Mouse (Mus musculus) hindlimb bud, embryonic 11.5 days (tissue): ENCODE measurements around the gene Rgs3.

ENCODE experiments used
- DNase-seq: peaks from one replicate; pipeline ENCODE4 v3.0.0-alpha.2; 2012; ENCODE audit warnings: low read depth, low spot score; ENCODE audit errors: extremely low spot score

Gene Rgs3

DNA sequence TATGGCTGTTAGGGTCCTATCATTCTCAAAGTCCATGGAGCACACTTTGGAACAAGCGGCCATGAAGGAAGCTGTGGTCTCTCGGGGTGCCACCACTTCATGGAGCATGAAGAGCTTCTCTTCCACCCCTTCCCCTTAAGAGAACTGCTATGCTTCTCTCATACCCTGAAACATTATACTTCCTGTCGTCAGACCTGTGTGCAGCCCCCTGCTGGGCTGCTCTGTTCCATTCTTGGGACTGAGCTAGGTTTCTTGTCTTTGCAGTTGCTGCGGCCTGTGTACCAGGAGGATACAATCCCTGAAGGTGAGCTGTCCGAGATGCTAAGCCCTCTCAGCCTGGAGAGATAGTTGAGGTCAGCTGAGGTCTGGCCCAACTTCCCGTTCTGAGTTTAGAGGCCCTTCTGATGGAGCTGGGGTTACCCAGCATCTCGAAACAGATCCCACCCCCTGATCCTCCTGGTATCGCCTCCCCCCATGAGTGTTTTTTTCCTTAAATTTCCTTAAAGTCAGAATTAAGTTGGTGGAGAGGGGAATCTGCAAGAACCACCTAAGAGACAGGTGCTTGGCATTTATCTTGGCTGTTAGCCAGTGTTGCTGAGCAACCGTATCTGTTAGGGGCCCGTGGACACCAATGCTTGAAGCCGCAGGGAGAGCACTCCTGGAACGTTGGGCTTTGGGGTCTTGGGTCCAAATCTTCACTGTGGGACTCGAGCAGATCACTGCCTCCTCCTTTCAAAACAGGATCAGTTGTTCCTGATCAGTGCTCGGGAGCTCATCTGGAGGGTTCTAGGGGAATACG, 66.8 kb downstream of the Rgs3 start:
- no peak for DNase-seq

DNA sequence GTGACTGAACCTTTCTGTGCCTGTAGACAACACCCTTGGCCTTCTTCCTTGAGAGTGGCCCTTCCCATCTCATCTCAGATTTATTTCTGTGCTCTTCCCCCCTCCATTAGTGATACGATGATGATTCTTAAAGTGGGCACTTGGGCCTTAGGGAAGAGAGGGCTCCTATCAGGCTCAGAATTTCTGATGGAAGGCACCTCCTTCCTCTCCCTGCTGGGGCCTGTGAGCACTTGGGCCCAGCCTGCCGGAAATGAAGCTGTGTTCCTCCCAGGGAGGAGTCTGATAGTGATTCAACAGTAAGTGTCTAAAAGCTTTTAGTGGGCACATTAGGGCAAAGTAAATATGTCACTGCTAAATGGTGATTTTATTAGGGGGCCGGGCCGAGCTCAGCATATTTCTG, 67.7 kb downstream of the Rgs3 start:
- DNase-seq: no peak

DNA sequence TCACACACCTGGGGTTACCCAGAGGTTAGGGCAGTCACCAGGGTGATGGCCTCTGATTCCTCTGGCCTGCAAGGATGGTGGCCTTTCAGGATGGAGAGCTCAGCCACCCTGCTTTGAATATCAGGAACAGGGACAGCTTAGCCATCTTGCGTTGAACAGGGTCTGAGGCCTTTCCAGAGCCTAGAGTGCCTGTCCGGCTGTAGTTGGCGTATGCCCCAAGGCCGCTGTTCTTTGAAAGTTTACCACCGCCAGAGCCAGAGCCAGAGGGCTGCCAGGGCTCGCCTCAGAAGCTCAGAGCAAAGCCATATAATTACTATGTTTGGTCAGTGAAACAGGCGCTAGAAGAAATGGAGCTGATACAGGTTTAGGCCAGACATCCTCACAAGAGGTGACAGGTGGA, 68.9 kb downstream of the Rgs3 start:
- no peak for DNase-seq

DNA sequence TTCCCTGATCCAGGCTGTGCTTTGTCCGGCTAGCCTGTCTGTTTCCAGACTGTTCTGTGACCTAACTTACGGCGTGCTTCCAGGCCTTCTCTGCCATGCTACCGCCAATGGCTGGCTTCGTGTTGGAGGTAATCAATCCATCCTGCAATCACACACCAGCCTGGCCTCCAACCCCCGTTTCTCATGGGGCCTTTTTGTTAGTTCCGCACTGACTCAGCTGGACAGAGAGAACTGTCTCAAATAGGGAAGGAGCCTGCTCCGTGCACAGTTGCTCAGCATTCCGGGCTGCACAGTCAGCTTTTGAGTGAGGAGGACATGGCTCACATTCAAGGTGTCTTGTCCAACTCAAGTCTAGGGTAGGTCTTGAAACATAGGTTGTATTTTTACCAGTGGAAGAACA, 69.8 kb downstream of the Rgs3 start:
- DNase-seq: no peak

DNA sequence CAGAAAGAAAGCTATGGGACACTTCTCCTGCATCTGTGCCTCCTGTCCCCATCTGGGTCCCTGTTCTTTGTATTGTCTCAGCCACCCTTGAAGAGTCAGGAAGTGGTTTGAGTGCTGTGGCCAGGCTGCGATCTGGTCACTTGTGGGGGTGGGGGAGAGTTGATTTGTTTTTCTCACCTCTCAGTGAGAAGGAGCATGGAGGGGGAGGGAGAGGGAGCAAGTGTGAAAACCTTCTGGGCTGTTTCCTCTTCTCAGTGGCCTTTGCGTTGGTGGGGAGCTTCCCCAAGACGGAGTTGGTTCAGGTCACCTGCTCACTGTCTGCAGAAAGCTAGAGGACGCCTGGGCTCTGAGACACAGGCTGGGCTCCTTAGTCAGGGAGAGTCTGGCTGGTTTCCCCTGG, 70.3 kb downstream of the Rgs3 start:
- DNase-seq: no peak

DNA sequence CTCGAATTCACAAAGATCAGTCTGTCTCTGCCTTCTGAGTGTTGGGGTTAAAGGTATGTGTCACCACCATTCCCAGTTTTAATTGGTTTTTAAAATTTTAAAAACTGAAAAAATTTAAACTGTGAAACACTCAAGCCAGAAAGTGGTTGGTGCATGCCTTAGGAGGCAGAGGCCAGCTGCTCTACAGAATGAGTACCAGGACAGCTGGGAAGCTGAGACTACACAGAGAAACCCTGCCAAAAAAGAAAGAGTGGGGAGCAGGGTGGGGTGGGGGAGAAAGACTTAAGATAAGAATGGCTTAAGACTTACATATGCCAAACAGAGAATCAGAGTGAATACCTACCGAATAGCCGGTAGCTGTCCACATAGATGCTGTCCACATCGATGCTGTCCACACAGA, 73.6 kb downstream of the Rgs3 start:
- no peak for DNase-seq

DNA sequence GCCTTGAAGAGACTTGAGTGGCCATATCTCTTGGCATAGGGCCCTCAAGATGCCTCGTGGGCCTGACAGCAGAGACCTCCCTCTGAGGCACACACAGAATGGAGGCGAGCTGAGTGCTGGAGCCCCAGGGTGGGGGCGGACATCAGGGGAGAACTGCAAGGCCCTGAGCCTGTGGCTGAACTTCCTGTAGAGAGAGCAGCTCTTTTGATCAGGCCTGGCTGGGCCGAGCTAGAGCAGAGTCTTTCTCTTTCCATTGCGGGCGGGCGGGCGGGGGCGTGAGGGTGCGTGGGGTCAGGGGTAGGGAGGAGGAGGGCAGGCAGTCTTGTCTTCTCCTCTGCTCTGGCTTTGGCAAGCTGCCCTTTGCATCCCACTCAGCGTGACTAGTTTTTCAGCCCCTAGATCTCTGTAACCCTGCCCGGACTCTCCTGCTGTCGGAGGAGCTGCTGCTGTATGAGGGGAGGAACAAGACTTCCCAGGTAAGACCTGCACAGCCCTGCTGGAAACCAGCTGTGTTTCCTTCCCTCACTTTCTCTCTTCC, 74.5 kb downstream of the Rgs3 start:
- no peak for DNase-seq

DNA sequence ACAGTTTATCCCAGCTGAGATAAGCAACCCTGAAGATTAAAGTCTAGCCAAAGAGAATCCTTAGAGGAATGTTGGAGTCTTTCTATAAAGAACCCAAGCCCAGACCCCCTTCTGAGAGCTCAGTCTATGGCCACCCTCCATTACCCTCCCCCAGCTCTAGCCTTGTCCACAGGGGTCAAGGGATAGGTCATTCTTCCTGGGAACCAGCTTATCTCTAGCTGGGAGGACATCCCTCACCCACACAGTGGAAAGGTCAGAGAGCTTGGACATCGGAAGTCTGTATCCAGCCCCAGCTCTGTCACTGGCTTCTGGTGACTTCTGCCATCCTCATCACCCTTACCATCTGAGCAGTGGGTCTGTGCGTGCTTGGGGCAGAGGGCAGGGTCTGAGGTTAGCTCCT, 75.2 kb downstream of the Rgs3 start:
- no peak for DNase-seq

DNA sequence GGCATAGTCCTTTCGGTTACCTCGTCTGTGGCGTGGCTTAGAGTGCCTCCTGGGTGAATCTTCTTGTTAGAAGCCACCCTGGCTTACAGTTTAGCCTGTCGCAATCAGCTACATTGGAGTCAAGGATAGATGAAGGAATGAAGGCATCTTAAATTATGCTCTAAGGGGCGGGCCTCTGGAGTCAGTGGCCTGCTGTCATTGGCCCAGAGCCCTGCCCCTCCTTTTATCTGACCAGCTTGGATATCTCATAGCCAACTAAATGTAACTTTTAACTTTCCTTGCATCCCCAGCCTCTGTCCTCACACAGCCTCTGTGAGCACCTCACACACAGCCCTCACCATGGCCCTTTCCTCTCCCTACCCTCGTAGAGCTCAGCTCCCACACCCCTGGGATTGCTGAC, 76.4 kb downstream of the Rgs3 start:
- DNase-seq: no peak

DNA sequence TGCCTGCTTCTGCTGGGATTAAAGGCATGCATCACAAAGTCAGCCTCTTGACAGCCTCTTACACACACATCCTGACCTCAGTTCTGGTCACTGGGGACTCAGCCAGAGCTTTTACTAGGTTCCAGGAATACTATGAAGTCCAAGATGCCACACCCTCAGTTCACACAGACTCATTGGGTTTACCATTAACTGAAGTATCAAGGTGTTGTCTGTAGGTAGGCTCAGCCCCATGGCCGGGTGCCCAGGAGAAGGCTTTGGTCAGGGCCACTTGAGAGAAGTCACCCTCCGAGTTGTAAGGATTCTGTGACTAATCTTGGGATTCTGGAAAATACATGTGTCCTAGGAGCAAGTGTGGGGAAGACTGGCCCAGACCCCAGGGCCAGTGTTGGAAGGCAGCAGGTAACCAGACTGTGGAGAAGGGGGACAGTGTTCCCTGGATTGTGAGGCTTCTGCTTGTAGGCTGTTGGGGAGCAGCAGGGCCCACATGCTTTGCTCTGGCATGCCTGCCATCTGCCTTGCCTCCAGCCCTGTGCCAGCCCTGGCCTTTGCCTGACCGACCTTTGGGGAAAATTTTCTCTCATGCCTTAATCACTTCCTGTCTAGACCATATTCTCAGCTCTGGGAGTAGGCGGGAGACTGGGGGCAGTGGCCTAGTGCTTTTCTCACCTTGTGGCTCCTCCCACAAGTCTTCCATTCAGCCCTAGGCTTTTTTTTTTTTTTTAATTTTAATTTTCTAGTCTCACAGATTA, 78.4 kb downstream of the Rgs3 start:
- no peak for DNase-seq

DNA sequence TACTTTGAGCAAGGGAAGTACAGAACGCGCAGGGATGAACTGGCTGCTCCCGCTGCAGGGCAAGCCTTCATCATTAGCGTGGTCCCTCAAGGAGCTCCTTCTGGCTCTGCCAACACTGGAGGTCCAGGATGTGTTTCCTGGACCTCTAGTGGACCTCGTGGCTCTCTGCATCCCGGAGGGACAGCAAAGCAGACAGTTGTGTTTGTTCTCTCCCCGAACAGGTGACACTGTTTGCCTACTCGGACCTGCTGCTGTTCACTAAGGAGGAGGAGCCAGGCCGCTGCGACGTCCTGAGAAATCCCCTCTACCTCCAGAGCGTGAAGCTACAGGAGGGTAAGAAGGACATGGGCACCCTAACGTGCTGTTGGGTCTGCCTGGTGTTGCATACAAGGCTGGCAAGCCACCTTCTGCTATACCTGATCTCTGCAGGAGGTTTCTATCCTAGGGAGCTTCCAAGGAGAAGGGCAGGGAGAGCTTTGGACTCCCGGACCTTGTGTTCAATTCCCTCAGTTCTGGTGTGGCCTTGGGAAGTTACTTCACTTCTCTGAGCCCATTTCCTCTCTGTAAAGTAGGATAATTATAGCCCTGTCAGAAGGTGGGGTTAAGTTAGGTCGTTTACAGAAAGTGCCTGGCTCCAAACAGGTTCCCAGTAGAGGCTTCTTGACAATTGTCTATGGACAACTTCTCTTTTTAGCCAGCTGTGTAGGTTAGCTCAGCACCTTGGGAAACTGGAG, 81.0 kb downstream of the Rgs3 start:
- DNase-seq: no peak

DNA sequence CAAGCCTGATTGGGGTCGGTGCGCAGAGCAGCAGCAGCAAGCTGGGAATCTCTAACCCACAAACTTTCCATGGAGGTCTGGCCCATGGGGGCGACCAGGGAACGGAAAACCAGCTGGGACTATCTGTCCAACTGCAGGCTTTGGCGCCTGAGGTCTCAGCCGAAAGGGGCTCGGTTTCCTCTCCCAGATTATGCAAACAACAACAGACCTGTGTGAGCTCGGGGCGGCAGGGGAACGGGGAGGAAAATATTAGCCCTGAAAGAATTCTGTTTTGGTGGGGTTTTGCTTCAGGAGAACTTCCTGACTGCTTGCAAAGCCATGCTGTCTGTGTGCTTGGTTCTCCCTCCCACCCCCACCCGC, 81.6 kb downstream of the Rgs3 start:
- DNase-seq: no peak

DNA sequence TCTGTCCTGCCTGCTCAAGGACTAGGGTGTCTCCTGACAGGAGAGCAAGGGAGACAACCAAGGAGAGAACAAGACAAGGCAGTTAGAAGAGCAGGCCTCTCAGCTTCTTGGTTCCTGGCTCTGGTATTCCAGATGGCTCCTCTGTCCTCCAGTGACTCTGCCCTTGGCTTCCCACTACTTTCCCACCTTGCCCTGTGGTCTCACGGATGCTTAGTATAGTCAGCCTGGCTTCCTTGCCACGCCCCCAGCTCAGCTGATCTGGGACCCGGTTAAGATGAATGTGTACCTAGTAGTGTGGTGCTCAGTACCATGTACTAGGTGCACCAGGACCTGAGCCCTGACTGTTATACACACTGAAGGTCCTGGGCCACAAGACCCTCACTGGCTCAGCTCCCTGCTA, 82.0 kb downstream of the Rgs3 start:
- no peak for DNase-seq

DNA sequence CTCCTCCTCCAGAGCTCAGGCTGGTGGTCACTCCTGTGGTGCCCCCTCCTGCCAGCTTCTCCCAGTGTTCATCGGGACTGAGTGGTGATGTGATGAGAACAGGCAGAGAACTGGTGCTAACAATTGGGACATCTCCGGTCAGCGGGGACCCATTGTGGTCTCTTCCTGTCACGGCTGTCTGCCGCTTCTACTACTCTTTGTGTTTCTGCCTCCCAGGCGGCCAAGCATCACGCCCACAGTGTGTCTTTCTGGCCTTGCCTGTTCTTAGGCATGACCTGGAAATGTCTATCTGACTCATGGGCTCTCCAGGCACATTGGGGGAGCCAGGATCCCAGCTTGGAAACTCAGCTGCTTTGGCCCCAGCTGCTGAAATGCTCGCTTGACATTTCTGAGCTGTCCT, 83.8 kb downstream of the Rgs3 start:
- DNase-seq: no peak

DNA sequence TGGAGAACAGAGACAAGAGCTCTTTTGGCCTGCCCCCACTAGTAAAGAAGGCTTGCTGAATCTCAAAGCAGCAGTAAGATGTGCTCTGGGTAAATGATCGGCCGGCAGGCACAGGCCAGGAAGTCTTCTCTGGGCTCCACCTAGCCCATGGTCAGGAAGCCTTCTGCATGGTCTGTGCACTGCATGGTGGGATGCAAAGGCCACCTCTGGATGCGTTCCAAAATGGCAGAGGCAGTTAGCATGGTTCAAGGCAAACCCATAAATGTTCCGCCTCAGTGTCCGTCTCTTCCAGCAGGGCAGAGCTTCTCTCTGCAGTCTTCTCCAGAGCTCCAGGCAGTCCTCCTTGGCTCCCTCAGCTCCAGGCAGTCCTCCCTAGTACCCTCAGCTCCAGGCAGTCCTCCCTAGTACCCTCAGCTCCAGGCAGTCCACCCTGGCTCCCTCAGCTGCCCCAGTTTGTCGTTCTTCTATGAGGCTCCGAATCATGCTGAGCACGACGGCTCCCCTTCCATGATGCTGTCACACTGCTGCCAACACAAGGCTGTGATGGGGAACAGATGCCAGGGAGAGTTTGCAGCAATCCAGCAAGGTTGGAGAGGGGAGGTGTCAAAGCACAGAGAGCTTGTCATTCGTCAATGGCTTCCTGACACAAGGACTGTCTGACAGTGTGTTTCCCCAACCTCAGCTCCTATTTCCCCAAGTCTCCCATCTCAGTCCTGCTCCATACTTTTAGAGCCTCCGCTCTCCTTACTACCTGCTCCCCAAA, 84.6 kb downstream of the Rgs3 start:
- DNase-seq: no peak

DNA sequence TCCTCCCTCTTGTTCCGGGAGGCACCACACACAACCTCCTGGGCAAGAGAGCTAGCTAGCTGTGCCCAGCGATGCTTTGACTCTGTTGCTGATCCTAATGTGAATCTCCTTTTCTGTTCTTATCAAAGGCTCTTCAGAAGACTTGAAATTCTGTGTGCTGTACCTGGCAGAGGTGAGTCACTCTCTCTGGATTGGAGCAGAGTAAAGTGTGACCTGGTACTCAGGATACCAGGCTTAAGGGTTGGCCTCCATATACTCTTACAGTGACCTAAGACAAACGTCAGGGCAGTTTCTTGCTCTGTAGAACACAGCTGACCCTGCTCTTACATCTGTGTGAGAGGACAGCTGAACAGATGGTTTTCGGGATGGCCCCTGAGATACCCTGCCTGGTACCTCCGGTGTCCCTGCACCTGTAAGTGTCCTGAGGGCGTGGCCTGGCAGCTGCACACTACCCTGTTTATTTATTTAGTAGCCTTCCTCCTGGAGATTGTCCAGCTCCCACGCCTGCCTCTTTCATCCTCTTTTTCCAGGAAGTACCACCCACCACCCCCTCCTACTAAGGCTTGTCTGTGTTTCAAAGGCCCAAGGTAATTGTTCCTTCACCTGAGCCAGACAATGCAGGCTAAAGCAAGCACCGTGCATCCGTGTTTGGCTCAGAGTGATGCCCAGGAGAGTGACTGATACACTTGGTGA, 87.1 kb downstream of the Rgs3 start:
- DNase-seq: no peak

DNA sequence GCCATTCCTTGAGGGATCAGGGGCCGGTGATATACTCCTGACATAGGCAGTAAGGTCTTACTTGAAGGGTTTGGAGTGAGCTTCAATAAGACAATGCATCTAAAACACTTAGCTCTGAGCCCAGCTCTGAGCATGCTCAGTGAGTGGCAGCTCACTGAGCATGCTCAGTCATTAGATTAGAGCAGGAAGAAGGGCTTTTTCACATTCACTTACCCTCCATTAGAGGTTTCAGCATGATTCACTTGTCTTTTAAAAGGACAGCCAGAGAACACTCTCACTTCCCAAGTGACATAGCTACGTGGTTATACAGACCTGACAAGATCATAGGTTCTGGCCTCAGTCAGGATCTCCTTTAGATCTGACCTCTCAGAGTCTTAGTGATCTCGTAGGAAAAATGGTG, 89.2 kb downstream of the Rgs3 start:
- no peak for DNase-seq

DNA sequence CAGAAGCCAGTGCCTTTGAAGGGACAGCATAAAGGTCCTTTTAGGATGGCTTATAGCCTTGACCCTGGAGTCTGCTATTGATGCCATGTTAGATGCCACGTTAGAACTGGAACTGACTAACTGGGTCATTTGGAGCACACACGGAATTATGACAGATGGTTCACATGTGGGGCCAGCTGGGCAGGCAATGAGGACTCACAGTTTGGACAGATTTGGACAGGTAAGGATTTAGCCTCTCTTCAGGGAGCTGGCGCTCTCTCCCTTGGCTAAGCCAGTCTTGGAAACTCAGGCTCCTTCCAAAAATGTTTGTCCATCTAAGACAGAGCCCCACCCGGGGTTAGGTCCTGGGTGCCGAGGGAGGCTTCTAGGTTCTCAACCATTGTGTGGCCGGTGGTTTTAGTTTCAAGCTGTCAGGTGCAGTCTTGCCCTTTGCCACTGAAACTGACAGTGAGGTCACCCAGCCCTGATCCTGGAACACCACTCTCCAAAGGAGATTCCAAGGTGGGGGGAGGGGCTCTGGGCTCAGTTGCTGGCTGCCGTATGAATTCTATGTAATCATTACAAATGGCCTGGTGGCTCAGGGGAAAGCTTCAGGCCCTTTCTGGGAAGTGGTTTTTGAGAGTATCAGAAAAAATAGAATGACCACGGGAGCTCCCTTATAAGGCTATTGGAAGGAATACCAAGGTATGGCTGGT, 90.0 kb downstream of the Rgs3 start:
- DNase-seq: no peak

DNA sequence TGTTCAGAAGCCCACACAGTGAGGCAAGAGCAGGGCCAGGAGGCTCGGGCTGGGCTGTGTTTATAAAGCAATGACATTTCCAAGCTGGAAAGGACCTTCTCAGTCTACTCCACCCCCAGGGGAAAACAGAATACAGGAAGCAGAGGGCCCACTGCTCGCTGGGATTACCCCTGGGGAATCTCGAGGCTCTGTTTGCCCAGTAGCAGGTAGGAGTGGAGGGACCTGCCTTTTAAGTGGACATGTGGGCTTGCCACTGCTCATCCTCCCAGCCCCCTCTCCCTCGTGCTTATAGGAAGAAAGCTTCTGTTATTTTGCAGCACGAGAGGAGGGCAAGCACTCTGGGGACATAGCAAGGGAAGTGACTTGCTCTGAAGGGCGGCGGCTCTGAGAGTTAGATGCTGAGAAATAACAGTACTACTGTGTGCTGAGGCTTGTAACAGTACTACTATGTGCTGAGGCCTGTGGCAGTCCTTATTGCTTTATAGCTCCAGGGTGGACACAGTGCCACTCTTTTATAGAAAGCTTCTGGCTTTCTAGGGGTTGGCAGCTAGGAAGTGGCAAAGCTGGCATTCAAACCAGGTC, 91.6 kb downstream of the Rgs3 start:
- no peak for DNase-seq

DNA sequence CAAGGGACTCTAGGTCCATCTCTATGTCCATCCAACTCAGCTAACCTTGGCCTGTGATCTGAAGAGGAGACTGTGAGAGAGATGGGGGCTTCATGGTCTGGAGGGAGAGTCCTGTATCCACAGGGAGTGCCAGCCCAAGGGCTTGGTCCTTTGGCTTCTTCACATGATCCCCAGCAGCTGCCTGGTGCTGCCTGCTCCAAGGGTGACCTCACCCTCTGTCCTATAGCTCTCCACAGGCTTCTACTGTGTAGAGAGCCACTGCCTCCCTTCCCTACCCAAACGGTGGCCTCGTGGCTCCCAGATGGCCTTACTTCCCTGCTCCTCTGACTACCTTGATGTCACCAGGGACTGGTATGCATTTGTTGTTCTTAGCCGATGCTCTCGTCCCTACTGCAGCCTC, 92.6 kb downstream of the Rgs3 start:
- no peak for DNase-seq
